Mouse (Mus musculus) testis, postnatal 14 days (tissue): ENCODE results near the gene Nipsnap1.
A peak's percentile ranks its signal among the peaks of the same experiment; 100 is the strongest.

Source experiments
- DNase-seq: peaks from one replicate; pipeline ENCODE4 v3.0.0; 2021; ENCODE audit warnings: low spot score

The Nipsnap1 gene

GRCm38 (mm10) chr11:4873755-4874475 lies at the start of gene Nipsnap1:
Gene Nipsnap1 (plus strand): TSS chr11:4873951.
- DNase-seq, result peak; percentile 73

DNA sequence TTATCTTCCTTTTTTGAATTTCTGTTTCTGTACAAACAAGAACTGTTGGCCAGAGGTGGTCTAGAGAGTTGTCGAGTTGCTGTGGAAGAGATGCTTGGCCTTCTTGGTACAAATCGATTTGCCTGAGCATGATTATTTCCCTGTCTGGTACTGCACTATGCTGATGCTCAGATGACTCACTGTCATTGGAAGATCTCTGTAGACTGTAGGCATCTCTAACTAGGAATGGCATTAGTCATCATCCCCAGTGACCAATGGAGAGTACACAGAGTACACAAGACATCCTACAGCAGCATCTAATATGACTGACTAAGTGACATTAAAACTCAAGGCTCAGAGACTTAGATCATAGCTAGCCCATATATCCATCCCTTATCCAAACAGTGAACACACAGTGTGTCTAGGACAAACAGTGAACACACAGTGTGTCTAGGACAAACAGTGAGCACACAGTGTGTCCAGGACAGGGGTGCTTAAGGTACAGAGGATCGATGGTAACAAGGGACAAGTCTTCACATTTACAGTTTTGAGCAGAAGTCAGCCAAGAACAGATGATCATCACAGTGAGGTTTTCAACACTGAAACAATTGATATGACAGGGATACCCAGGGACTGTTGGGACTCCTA lies 47.5 kb upstream of the Nipsnap1 start:
- DNase-seq, result no peak

GRCm38 (mm10) chr11:4827340-4827739 lies 46.4 kb upstream of the Nipsnap1 start:
- DNase-seq, result no peak

GRCm38 (mm10) chr11:4827916-4828315 lies 45.8 kb upstream of the Nipsnap1 start:
- peak; percentile 17 for DNase-seq

- no peak for DNase-seq
Measured at GRCm38 (mm10) chr11:4831066-4831465, 42.7 kb upstream of the Nipsnap1 start.

DNA sequence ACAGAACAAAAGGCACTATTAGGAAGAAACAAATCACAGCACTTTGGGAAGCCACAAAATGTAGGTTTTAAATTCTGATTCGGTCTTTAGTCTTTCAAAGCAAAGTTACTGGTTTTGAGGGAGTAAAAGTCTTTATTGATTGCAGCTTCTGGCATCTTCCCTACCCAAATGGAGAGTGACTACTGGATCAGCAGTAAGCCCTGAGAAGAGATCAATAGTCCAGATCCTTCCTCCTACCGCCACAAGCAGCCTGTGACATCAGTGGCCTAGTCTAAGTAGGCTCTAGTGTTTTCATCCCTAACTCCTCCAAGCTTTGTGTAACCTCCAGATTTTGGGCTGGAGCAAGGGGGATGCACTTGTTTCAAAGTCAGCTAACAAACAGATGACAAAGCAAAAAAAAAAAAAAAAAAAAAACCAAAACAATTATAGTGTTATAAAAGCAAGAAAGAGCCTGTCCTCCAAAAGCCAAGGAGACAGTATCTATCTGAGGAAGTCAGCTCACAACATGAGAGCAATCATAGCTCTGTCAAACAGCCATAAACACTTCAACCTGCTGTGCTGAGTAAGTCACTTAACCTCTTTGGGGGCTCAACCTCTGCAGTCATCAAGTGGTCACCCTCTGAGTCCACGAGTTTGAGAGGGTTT lies 40.3 kb upstream of the Nipsnap1 start:
- DNase-seq, result no peak

DNA sequence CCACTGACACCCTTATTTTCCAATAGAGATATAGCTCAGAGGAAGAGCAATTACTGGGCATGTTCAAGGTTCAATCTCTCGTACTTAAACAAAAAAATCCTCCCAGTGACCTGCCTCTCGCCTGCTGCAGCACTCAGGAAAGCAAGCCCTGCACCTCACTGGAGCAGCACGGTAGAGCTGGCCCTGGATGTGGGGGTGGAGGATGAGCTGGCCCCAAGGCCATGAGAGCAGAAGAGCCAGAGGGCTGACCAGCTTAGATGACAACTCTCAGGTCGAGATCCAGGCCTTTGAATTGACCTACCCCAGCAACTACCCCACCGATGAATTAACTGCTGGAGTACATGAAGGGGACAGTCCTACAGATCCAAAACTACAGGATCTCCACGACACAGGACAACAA lies 38.3 kb upstream of the Nipsnap1 start:
- DNase-seq, result no peak

DNA sequence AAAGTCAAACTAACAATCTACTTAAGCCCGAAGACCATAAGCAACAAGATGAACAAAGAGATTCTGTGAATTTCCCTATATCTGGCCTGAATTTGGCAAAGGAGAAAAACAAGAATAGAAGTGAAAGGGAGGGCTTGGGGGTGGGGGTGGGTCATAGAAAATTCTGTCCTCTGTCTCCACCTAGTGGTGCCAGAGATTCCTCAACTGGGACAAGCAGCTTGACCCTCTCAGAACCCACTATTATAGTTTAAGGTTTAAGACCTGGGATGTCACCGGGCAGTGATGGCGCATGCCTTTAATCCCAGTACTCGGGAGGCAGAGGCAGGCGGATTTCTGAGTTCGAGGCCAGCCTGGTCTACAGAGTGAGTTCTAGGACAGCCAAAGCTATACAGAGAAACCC lies 37.0 kb upstream of the Nipsnap1 start:
- no peak for DNase-seq

- no peak for DNase-seq
Measured at GRCm38 (mm10) chr11:4837342-4837741, 36.4 kb upstream of the Nipsnap1 start.

DNA sequence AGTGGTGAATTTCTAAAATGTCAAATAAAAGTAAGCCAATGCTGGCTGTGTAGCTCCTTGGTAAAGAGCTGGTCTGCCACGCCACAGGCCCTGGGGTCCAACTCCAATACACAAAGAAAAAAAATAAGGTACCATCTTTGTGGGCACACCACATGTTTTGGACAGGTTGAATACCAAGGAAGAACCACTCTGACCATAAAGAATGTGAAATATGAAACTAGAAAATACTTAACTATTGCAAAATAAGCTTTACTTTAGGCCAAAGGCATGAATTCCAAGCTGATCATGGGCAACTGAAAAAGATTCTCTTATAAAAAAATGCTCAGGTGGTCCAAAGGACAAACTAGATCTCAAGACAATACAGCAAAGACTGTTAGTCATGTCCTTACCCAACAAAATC lies 35.5 kb upstream of the Nipsnap1 start:
- DNase-seq, result no peak

- DNase-seq, result no peak
Measured at GRCm38 (mm10) chr11:4840942-4841526, 32.7 kb upstream of the Nipsnap1 start.

DNA sequence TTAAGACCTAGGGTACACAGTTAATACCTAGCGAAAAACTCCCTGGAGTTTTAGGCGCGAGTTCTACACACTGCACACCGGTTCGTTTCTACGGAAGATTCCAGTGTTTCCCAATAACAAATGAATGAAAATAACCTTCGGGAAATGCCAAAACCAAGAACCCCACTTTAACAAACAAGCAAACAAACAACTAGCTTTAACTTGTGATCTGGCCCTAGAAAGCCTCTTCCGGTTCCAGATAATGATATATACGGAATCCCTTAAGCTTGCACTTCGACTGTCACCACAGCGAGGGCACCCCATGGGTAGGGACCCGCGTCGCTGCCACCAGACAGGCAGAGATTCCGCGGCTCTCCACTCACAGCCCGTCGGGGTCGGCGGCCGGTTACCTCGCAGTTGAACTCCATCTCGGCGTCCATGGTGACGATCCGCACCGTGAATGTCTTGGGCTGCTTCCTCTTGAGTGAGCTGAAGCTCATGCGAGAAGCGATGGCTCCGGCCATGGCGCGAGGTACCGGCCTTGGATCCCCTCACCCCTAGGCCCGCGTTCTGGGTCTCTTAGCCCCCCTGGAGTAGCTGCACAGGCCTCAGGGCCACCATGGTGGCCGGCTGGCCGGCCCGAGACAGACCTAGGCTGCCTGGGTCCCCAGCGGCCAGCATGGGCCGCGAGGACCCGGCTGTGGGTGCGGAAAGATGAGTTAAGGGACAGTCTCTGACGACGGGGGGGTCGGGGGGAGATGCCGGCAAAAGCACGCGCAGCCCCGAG lies 25.1 kb upstream of the Nipsnap1 start:
- peak; percentile 70 for DNase-seq

GRCm38 (mm10) chr11:4849258-4849943 lies 24.4 kb upstream of the Nipsnap1 start, which contains the start of gene Nf2:
Gene Nf2 (minus strand): TSS chr11:4849536.
- peak; percentile 99 for DNase-seq

- DNase-seq, result no peak
Measured at GRCm38 (mm10) chr11:4850404-4850803, 23.3 kb upstream of the Nipsnap1 start.

- DNase-seq, result no peak
Measured at GRCm38 (mm10) chr11:4853021-4853420, 20.7 kb upstream of the Nipsnap1 start.

DNA sequence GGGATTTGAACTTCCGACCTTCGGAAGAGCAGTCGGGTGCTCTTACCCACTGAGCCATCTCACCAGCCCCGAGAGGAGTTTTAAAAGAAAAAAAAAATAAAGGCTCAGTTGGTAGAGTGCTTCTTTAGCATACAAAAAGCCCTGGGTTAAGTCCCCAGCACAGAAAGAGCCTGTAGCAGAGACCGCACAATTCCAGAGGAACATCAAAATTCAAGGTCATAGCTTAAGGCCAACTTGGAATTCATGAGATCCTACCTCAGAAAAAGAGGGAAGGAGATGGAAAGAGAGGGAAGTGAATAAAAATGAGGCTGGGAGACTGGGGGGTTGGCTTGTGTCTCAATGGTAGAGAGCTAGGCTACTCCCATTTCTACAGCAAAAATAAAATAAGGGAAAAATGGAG lies 19.6 kb upstream of the Nipsnap1 start:
- no peak for DNase-seq

GRCm38 (mm10) chr11:4858416-4858815 lies 15.3 kb upstream of the Nipsnap1 start:
- DNase-seq, result no peak

DNA sequence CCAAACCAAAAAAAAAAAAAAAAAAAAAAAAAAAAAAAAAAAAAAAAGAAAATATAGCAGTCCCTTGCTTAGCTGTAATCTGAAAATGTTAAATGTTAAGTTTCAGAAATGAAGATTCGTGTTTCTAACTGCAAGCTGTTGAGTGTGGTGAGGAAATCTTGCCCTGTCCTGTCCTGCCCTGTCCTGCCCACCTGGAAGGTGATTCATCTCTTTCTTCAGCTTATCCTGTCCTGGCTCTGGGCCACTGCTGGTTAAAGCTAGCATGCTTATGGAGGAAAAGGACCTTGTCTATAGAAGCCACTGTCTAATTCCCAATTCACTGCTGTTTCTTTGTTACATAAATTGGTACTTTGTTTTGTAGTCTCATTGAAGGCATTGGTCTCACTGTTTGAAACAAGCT lies 12.8 kb upstream of the Nipsnap1 start:
- no peak for DNase-seq

DNA sequence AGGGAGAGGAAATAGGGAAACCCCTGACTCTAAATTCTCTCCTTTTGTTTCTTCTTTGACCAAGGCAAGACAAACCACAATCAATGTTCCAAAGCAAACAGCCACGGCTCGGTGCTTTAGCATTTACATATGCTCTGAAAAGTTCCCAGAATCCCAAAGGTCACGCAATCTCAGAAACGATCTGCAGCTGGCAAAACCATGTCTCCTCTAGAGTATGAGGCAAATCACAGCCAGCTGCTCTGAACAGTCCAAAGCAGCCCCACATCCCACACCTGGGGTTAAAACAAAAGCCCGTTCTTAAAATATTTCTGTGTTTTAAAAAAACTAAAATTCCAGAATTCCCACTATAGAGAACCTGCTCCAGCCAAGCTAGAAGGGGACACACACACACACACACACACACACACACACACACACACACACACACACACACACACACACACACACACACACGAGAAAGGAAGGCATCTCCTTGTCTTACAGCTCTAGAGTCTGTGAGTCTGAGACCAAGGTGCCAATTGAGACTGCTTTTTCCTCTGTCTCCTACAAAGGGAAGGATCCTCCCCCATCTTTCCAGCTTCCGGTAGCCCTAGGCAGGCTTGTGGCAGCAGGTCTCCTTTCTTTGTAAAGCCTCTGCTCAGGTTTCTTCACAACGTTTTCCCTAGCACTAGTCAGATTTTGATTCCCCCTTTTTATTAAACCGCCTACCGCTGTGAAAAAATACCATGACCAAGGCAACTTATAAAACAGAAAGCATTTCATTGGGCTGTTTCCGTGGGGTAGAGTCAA lies 11.7 kb upstream of the Nipsnap1 start:
- DNase-seq, result no peak

- DNase-seq, result no peak
Measured at GRCm38 (mm10) chr11:4862730-4863129, 11.0 kb upstream of the Nipsnap1 start.
